Mouse (Mus musculus) brain, embryonic 14.5 days (tissue): Measurements from ENCODE around the gene Bag1.

Experiments used
- CTCF ChIP-seq: fragments of 200-500 bp; IDR thresholded peaks from 2 replicates; pipeline ENCODE4 v1.5.1; 2012; ENCODE audit warnings: inconsistent platforms, mild to moderate bottlenecking, moderate library complexity, borderline replicate concordance; ENCODE audit not compliant: insufficient read depth, insufficient read length; ENCODE audit errors: extremely low read depth
- POLR2A ChIP-seq: fragments of 200-500 bp; IDR thresholded peaks from 2 replicates; pipeline ENCODE4 v1.6.1; 2012; ENCODE audit warnings: mild to moderate bottlenecking, inconsistent platforms, borderline replicate concordance; ENCODE audit not compliant: poor library complexity, insufficient read depth, insufficient read length, severe bottlenecking; ENCODE audit errors: extremely low read depth

DNA sequence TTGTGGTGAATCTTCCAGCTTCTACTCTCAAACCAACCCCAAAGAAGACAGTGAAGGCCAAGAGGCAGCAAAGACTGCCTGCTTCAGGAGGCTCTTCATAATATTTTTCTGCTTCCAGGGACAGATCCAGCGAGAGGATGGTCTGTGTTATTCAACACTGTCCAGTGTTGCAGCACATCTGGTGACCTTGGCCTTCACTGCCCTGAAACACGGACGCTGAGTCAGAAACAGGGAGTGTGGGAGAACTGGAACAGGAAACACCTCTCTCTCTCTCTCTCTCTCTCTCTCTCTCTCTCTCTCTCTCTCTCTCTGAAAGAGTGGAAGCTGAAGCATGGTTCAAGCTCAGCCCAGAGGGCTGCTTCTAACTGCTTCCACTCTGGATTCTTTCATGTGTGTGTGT is 58.8 kb downstream of the Bag1 start:
- TF ChIP-seq CTCF = no peak
- no peak for TF ChIP-seq POLR2A
